Mouse (Mus musculus): ENCODE measurements around the gene 4930426L09Rik.

4930426L09Rik gene

GRCm38 (mm10) chr2:19016839-19017238 is 18.7 kb downstream of the 4930426L09Rik start:
- no peak for DNase-seq (ENCODE audit: low spot score)

GRCm38 (mm10) chr2:19018034-19018433 is 19.9 kb downstream of the 4930426L09Rik start:
- no peak for DNase-seq (ENCODE audit: low spot score)

- DNase-seq (ENCODE audit: low spot score) = no peak
These were observed 26.7 kb downstream of the 4930426L09Rik start for GRCm38 (mm10) chr2:19024807-19025206.

- no peak for DNase-seq (ENCODE audit: low spot score)
These were observed 39.3 kb downstream of the 4930426L09Rik start for GRCm38 (mm10) chr2:19037430-19037829.

GRCm38 (mm10) chr2:19037907-19038570 is 39.9 kb downstream of the 4930426L09Rik start:
- DNase-seq (ENCODE audit: low spot score) = no peak

- DNase-seq (ENCODE audit: low spot score) = no peak
These were observed 50.1 kb downstream of the 4930426L09Rik start for GRCm38 (mm10) chr2:19048225-19048624.

- DNase-seq (ENCODE audit: low spot score) = no peak
These were observed 51.2 kb downstream of the 4930426L09Rik start for GRCm38 (mm10) chr2:19049341-19049740.

All from embryo, embryonic 10 days (tissue).